Mouse (Mus musculus): ENCODE results near the gene Klrb1f. TPM values are rescaled to one million over a fixed set of nuclear protein-coding genes. Genes with fewer than 3 reads are reported as not detected.
"Not testable (repeated sequence)": the region's sequence is repeated elsewhere in the genome, so short reads cannot be mapped to it uniquely, and the experiment has no call there.

Gene Klrb1f
- polyA plus RNA-seq, 1 experiment, result not detected

DNA sequence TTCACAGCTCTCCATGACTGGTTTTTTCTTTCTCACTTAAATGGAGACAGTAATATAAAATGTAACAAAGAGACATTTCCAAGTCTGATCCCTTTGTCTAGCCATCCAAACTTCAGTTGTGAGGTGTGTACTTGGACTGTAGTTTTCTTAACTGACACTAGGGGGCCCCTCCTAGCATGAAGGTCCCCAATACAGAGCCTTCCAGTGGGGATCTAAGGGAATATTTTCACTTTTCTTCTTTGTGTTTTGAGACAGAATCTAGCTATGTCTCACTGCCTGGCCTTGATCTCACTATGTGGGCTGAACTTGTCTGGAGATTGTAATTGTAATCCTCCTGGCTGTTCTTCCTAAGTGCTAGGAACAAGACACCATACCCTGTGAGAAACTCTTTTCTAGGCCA is 49.5 kb downstream of the Klrb1f start:
- Histone ChIP-seq H3K27me3 (ENCODE audit: control insufficient read depth, insufficient read depth, insufficient read length) (no peaks in the 10 kb centered on the region), H3ac (ENCODE audit: control insufficient read depth, insufficient read length) (no peak overlapping the region), H3K79me2 (ENCODE audit: control insufficient read depth, insufficient read depth) (no peaks in the 10 kb centered on the region), H3K4me3 (no peak overlapping the region), H3K36me3 (ENCODE audit: control insufficient read depth, insufficient read depth) (no peaks in the 10 kb centered on the region), H3K4me2 (ENCODE audit: low read depth) (no peak overlapping the region)
- TF ChIP-seq POLR2AphosphoS2 (IDR thresholded peaks at IDR 0.05; ENCODE audit: insufficient read length, low read depth) (no peak), REST (IDR thresholded peaks at IDR 0.05; ENCODE audit: insufficient read depth, insufficient read length) (no peak), USF1 (IDR thresholded peaks at IDR 0.05; ENCODE audit: low read depth) (no peak), MAX (IDR thresholded peaks at IDR 0.05; ENCODE audit: low read depth) (no peak), MYOD1 (IDR thresholded peaks at IDR 0.05; ENCODE audit: control insufficient read depth in 1 of 3, insufficient read length in 2 of 3, low read depth in 2 of 3) (no peak), SRF (IDR thresholded peaks at IDR 0.05; ENCODE audit: control insufficient read depth, insufficient read length, low read depth) (no peak), TCF3 (IDR thresholded peaks at IDR 0.05; ENCODE audit: insufficient read length, low read depth) (no peak), E2F4 (IDR thresholded peaks at IDR 0.05; ENCODE audit: insufficient read depth) (no peak), MYOG (IDR thresholded peaks at IDR 0.05; ENCODE audit: control insufficient read depth in 1 of 3, insufficient read depth in 1 of 3, insufficient read length in 2 of 3, low read depth in 2 of 3) (no peak), CEBPB (IDR thresholded peaks at IDR 0.05; ENCODE audit: insufficient read depth, poor library complexity, severe bottlenecking) (no peak), POLR2A (IDR thresholded peaks at IDR 0.05; ENCODE audit: insufficient read length, low read depth) (no peak)

DNA sequence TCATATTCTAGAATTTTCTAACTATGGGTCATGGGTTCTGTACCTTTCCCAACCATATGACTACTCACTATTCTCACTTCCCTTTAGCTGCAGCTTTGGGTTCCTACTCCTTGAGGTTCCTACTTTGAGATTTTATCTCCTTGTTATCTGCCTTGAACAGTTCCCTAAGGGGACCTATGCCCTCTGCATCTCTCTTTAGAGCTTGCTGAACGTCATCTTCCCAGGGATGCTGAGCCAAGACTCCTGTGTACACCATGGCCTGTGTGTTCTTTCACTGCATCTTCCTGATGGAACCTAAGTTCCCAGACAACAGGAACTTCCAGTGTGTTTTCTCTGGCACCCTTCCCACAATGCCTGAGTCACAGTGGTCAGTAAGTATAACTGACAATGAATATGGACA is 52.2 kb downstream of the Klrb1f start:
- no peak overlapping the region for H3ac ChIP-seq (ENCODE audit: control insufficient read depth, insufficient read length)
- no peak overlapping the region for H3K4me2 ChIP-seq (ENCODE audit: low read depth)
- H3K79me2 ChIP-seq (ENCODE audit: control insufficient read depth, insufficient read depth), result no peaks in the 10 kb centered on the region
- H3K27me3 ChIP-seq (ENCODE audit: control insufficient read depth, insufficient read depth, insufficient read length), result no peaks in the 10 kb centered on the region
- TF ChIP-seq E2F4 (IDR thresholded peaks at IDR 0.05; ENCODE audit: insufficient read depth) (no peak), SRF (IDR thresholded peaks at IDR 0.05; ENCODE audit: control insufficient read depth, insufficient read length, low read depth) (no peak), CEBPB (IDR thresholded peaks at IDR 0.05; ENCODE audit: insufficient read depth, poor library complexity, severe bottlenecking) (no peak), TCF3 (IDR thresholded peaks at IDR 0.05; ENCODE audit: insufficient read length, low read depth) (no peak), TCF12 (IDR thresholded peaks at IDR 0.05; ENCODE audit: insufficient read depth, poor library complexity, severe bottlenecking) (no peak), POLR2AphosphoS2 (IDR thresholded peaks at IDR 0.05; ENCODE audit: insufficient read length, low read depth) (no peak)
- no peaks in the 10 kb centered on the region for H3K36me3 ChIP-seq (ENCODE audit: control insufficient read depth, insufficient read depth)
- no peak overlapping the region for H3K4me3 ChIP-seq

DNA sequence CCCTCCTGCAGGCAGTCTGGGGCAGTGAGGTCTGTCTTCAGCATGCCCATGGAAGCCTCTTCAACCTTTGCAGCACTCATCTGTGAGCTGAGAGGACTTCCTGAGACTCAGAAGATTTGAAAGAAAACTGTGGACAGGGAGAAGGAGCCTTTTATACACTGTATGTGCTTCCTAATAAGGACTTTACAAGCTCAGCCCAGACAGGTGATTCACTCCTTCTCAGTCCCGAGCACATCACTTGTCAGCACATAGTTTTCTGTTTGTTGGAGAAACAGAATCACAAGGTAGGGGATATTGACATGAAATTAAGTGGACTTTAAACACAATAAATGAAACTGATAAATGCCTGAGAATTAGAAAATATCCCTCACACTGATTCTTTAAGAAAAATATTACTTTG is 55.1 kb downstream of the Klrb1f start, which contains the start of gene Clec2e:
Clec2e (minus strand) TSS at position 120 of the 400 bp plus-strand sequence.
- H3K27me3 ChIP-seq (ENCODE audit: control insufficient read depth, insufficient read depth, insufficient read length); H3K36me3 ChIP-seq (ENCODE audit: control insufficient read depth, insufficient read depth); H3ac ChIP-seq (ENCODE audit: control insufficient read depth, insufficient read length); H3K79me2 ChIP-seq (ENCODE audit: control insufficient read depth, insufficient read depth); H3K4me2 ChIP-seq (ENCODE audit: low read depth); H3K4me3 ChIP-seq: not testable (repeated sequence)

DNA sequence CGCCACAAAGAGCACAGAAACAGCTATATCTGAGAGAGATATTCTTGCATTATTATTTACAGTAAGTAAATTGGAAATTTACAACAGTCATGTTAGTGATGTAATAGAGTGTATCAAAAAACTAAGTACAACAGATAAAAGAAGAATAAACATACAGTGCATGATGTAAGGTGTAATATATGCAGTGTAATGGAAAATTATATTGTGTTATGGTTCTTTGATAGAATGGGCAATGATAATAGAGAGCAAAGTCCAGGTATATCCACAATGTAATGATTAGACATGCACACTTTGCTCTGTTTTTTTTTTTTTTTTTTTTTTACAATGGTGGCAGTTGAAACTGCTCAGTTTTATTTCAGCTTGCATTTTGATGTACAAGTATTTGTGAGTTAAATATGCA is 55.9 kb downstream of the Klrb1f start:
- TF ChIP-seq USF1 (IDR thresholded peaks at IDR 0.05; ENCODE audit: low read depth) (no peak), TCF3 (IDR thresholded peaks at IDR 0.05; ENCODE audit: insufficient read length, low read depth) (no peak), MAX (IDR thresholded peaks at IDR 0.05; ENCODE audit: low read depth) (no peak), MYOG (IDR thresholded peaks at IDR 0.05; ENCODE audit: control insufficient read depth in 1 of 3, insufficient read depth in 1 of 3, insufficient read length in 2 of 3, low read depth in 2 of 3) (no peak), E2F4 (IDR thresholded peaks at IDR 0.05; ENCODE audit: insufficient read depth) (no peak), TCF12 (IDR thresholded peaks at IDR 0.05; ENCODE audit: insufficient read depth, poor library complexity, severe bottlenecking) (no peak), MYOD1 (IDR thresholded peaks at IDR 0.05; ENCODE audit: control insufficient read depth in 1 of 3, insufficient read length in 2 of 3, low read depth in 2 of 3) (no peak), POLR2AphosphoS2 (IDR thresholded peaks at IDR 0.05; ENCODE audit: insufficient read length, low read depth) (no peak), CEBPB (IDR thresholded peaks at IDR 0.05; ENCODE audit: insufficient read depth, poor library complexity, severe bottlenecking) (no peak), REST (IDR thresholded peaks at IDR 0.05; ENCODE audit: insufficient read depth, insufficient read length) (no peak), POLR2A (IDR thresholded peaks at IDR 0.05; ENCODE audit: insufficient read length, low read depth) (no peak), SRF (IDR thresholded peaks at IDR 0.05; ENCODE audit: control insufficient read depth, insufficient read length, low read depth) (no peak)
- H3ac ChIP-seq (ENCODE audit: control insufficient read depth, insufficient read length), result no peak overlapping the region
- no peaks in the 10 kb centered on the region for H3K27me3 ChIP-seq (ENCODE audit: control insufficient read depth, insufficient read depth, insufficient read length)
- H3K79me2 ChIP-seq (ENCODE audit: control insufficient read depth, insufficient read depth), result no peaks in the 10 kb centered on the region
- no peak overlapping the region for H3K4me2 ChIP-seq (ENCODE audit: low read depth)
- H3K36me3 ChIP-seq (ENCODE audit: control insufficient read depth, insufficient read depth), result no peaks in the 10 kb centered on the region
- H3K4me3 ChIP-seq, result no peak overlapping the region

DNA sequence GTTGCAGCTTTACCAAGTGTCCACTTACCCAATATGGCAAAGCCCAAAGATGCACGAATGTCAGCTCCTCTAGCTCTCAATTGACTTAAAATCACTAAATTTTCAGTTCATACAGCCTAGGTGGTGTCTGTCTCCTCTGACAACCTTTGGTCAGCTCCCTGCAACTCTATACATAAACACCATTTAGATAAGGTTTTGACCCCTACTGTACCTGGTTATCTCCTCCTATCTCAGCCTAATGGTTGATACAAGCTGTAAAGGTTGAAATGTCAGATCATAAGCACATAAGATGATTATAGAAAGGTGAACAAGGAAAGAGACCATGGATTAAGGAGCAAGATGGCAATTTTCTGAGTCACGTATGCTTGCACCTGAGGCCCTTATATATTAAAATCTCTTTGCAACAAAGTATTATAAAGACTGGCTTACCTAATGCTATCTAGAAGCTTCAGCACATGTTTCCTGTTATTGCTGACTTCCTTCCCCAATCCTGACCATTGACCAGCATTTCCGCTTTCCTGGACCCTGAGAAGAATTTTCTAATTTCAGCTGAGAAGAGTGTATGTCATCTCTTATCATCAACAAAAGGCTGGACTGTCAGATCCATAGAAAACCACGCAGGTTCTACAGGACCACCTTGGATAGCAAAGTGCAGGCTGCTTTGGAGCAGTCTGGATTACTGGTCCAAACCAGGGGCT is 57.3 kb downstream of the Klrb1f start:
- H3K4me2 ChIP-seq (ENCODE audit: low read depth), result no peak overlapping the region
- H3ac ChIP-seq (ENCODE audit: control insufficient read depth, insufficient read length), result no peak overlapping the region
- TF ChIP-seq POLR2A (IDR thresholded peaks at IDR 0.05; ENCODE audit: insufficient read length, low read depth), result no peak
- TF ChIP-seq SRF (IDR thresholded peaks at IDR 0.05; ENCODE audit: control insufficient read depth, insufficient read length, low read depth), result no peak
- TF ChIP-seq CEBPB (IDR thresholded peaks at IDR 0.05; ENCODE audit: insufficient read depth, poor library complexity, severe bottlenecking), result no peak
- TF ChIP-seq MAX (IDR thresholded peaks at IDR 0.05; ENCODE audit: low read depth), result no peak
- no peak for TF ChIP-seq REST (IDR thresholded peaks at IDR 0.05; ENCODE audit: insufficient read depth, insufficient read length)
- TF ChIP-seq POLR2AphosphoS2 (IDR thresholded peaks at IDR 0.05; ENCODE audit: insufficient read length, low read depth), result no peak
- no peak for TF ChIP-seq TCF12 (IDR thresholded peaks at IDR 0.05; ENCODE audit: insufficient read depth, poor library complexity, severe bottlenecking)
- no peak for TF ChIP-seq TCF3 (IDR thresholded peaks at IDR 0.05; ENCODE audit: insufficient read length, low read depth)
- TF ChIP-seq E2F4 (IDR thresholded peaks at IDR 0.05; ENCODE audit: insufficient read depth), result no peak
- no peak for TF ChIP-seq MYOD1 (IDR thresholded peaks at IDR 0.05; ENCODE audit: control insufficient read depth in 1 of 3, insufficient read length in 2 of 3, low read depth in 2 of 3)
- TF ChIP-seq MYOG (IDR thresholded peaks at IDR 0.05; ENCODE audit: control insufficient read depth in 1 of 3, insufficient read depth in 1 of 3, insufficient read length in 2 of 3, low read depth in 2 of 3), result no peak
- no peak for TF ChIP-seq USF1 (IDR thresholded peaks at IDR 0.05; ENCODE audit: low read depth)
- no peaks in the 10 kb centered on the region for H3K27me3 ChIP-seq (ENCODE audit: control insufficient read depth, insufficient read depth, insufficient read length)
- H3K36me3 ChIP-seq (ENCODE audit: control insufficient read depth, insufficient read depth), result no peaks in the 10 kb centered on the region
- no peaks in the 10 kb centered on the region for H3K79me2 ChIP-seq (ENCODE audit: control insufficient read depth, insufficient read depth)
- H3K4me3 ChIP-seq, result no peak overlapping the region

Measured in myocyte (in vitro differentiated cells).